Mouse (Mus musculus) erythroblast, embryonic 14.5 days (primary cell): Measurements from ENCODE around the gene Crisp3. TPM values are rescaled to one million over a fixed set of nuclear protein-coding genes. Genes with fewer than 3 reads are reported as not detected.
"Not testable (repeated sequence)": the region's sequence is repeated elsewhere in the genome, so short reads cannot be mapped to it uniquely, and the experiment has no call there.

Experiments
- H3K27me3 ChIP-seq: 2 replicates; pipeline ENCODE4 v1.6.1; 2012; ENCODE audit warnings: inconsistent platforms; ENCODE audit not compliant: control insufficient read depth
- H3K36me3 ChIP-seq: 2 replicates; pipeline ENCODE4 v1.6.1; 2012; ENCODE audit warnings: mild to moderate bottlenecking, inconsistent platforms; ENCODE audit not compliant: control insufficient read depth
- H3K4me1 ChIP-seq: 2 replicates; pipeline ENCODE4 v1.6.1; 2012; ENCODE audit warnings: inconsistent platforms; ENCODE audit not compliant: control insufficient read depth
- H3K4me3 ChIP-seq: replicated peaks from 2 replicates; pipeline ENCODE3; 2012; ENCODE audit warnings: moderate library complexity, mild to moderate bottlenecking, inconsistent platforms
- H3K9me3 ChIP-seq: 2 replicates; pipeline ENCODE4 v1.6.1; 2012; ENCODE audit warnings: low read length, inconsistent platforms, mixed read lengths; ENCODE audit not compliant: control insufficient read depth
- GATA1 ChIP-seq: IDR thresholded peaks from 2 replicates; pipeline ENCODE4 v1.6.1; 2012; ENCODE audit warnings: low read length, inconsistent platforms, mixed read lengths
- TAL1 ChIP-seq: IDR thresholded peaks from 3 replicates; pipeline ENCODE4 v1.6.1; 2012; ENCODE audit warnings: low read length, inconsistent platforms, mixed read lengths
- polyA plus RNA-seq: library from polyadenylated mRNA; stranded (reverse); fragments of >175 nt; gene quantifications from 2 replicates; pipeline ENCODE4 v1.2.3, GENCODE M21; 2012

Crisp3 gene
- polyA plus RNA-seq = not detected in 2 replicates

DNA sequence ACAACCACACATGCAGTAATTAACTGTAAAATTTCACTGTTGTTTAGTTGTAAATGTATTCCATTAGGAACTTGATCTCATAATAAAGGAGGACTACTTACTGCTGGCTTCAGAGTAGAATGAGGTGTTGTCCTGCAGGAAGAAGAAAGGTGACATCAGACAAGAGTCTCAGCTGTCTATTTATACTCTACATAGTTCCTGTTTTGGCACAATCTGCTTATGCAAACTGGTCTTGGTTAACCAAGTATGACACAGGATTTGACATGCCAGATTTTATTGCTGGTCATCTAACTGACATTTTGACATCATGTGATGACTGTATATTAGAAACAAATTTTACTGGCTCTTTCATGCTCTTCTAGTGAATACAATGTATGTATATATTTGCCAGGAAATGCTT lies at the start of gene Crisp3:
Gene Crisp3 (minus strand): TSS at position 154 of the 400 bp plus-strand sequence.
- Histone ChIP-seq H3K27me3 (no peaks in the 10 kb centered on the region), H3K4me3 (no peak within 1 kb of the TSS), H3K36me3 (no peaks in the 10 kb centered on the region), H3K9me3 (no peaks in the 10 kb centered on the region), H3K4me1 (no peaks in the 10 kb centered on the region)
- TF ChIP-seq GATA1 (no peak), TAL1 (no peak)

DNA sequence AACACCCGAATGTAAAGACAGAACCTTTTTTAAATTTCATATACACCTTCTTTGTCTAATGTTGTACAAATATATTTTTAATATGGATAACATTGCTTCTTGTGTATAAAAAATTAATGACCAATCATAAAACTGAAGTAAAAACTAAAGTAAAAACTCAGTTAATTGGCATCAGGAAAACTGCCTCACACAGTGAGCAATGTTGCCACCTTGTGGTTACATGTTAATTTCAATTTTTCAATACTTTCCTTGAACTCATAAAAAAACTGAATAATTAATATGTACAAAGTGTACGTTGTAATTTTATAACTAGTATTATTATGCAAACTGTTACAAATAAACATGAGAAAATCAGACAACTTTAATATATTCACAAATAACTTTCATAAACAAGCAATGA lies 43.3 kb upstream of the Crisp3 start:
- Histone ChIP-seq H3K9me3 (no peaks in the 10 kb centered on the region), H3K36me3 (no peaks in the 10 kb centered on the region), H3K4me1 (no peaks in the 10 kb centered on the region), H3K27me3 (no peaks in the 10 kb centered on the region), H3K4me3 (no peak overlapping the region)
- TF ChIP-seq GATA1 (no peak), TAL1 (no peak)

- Histone ChIP-seq H3K36me3 (no peaks in the 10 kb centered on the region), H3K4me3 (no peak overlapping the region), H3K4me1 (no peaks in the 10 kb centered on the region), H3K27me3 (no peaks in the 10 kb centered on the region), H3K9me3 (no peaks in the 10 kb centered on the region)
- TF ChIP-seq GATA1 (no peak), TAL1 (no peak)
Measured at GRCm38 (mm10) chr17:40275519-40275918, 33.4 kb upstream of the Crisp3 start.

- Histone ChIP-seq H3K9me3 (no peaks in the 10 kb centered on the region), H3K4me3 (no peak overlapping the region), H3K27me3 (no peaks in the 10 kb centered on the region), H3K36me3 (no peaks in the 10 kb centered on the region), H3K4me1 (no peaks in the 10 kb centered on the region)
- TF ChIP-seq GATA1 (no peak), TAL1 (no peak)
Measured at GRCm38 (mm10) chr17:40274906-40275470, 32.9 kb upstream of the Crisp3 start.

- Histone ChIP-seq H3K27me3 (no peaks in the 10 kb centered on the region), H3K4me3 (no peak overlapping the region), H3K4me1 (no peaks in the 10 kb centered on the region), H3K9me3 (no peaks in the 10 kb centered on the region), H3K36me3 (no peaks in the 10 kb centered on the region)
- TF ChIP-seq TAL1 = no peak
- no peak for TF ChIP-seq GATA1
Measured at GRCm38 (mm10) chr17:40252487-40252886, 10.4 kb upstream of the Crisp3 start.

DNA sequence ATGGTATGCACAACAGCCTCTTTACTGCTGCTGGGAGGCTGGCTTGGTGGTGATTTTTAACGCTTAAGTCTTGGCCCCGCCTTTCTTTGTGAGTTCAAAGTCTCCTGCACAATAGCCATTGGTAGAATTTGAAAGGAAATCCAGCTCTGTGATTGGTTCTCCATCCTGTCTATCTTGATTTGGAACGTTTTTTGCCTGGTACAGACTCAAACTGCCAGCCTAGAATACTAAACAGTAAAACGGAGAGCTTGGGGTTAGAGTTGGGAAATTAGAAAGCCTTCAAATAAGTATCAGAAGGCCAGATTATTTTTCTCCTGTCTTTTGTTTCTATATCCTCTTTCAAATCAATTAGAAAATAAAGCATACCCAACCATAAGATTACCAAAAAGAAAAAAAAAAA lies 33.5 kb downstream of the Crisp3 start, which contains the start of gene Pgk2:
Gene Pgk2 (minus strand): TSS at position 101 of the 400 bp plus-strand sequence.
- Histone ChIP-seq H3K4me1 (no peaks in the 10 kb centered on the region), H3K36me3 (no peaks in the 10 kb centered on the region), H3K9me3 (0 out of 2 replicates have a peak, but pooled peaks cover 4% of the 10 kb centered on the region), H3K4me3 (no peak within 1 kb of the TSS), H3K27me3 (no peaks in the 10 kb centered on the region)
- TF ChIP-seq TAL1 (no peak), GATA1 (no peak)

DNA sequence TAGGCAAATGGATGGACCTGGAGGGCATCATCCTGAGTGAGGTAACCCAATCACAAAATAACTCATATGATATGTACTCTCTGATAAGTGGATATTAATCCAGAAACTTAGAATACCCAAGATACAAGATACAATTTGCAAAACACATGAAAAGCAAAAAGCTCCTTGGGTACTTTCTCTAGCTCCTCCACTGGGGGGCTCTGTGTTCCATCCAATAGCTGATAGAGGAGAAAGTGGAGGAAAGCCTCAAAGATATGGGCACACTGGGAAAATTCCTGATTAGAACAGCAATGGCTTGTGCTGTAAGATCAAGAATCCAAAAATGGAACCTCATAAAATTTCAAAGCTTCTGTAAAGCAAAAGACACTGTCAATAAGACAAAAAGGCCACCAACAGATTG lies 40.3 kb downstream of the Crisp3 start:
- not testable (repeated sequence) for H3K36me3 ChIP-seq, H3K4me3 ChIP-seq, H3K9me3 ChIP-seq, H3K4me1 ChIP-seq, H3K27me3 ChIP-seq

- H3K27me3 ChIP-seq, H3K36me3 ChIP-seq, H3K9me3 ChIP-seq, H3K4me3 ChIP-seq, H3K4me1 ChIP-seq: not testable (repeated sequence)
Measured at GRCm38 (mm10) chr17:40190192-40190591, 51.9 kb downstream of the Crisp3 start.

Other genes with a start within 250 kb of the Crisp3 start
- not detected in 2 replicates for gene AC192777.2, start 146.8 kb downstream of the Crisp3 start, polyA plus RNA-seq
- gene Pgk2, start 33.6 kb downstream of the Crisp3 start, polyA plus RNA-seq = not detected in 2 replicates
- gene Crisp1, start 76.9 kb upstream of the Crisp3 start, polyA plus RNA-seq = not detected in 2 replicates